Mouse (Mus musculus): ENCODE measurements around the gene Scn7a. TPM values are rescaled to one million over a fixed set of nuclear protein-coding genes. Genes with fewer than 3 reads are reported as not detected.

Scn7a gene
- total and polyA plus RNA-seq, 3 experiments, result not detected

DNA sequence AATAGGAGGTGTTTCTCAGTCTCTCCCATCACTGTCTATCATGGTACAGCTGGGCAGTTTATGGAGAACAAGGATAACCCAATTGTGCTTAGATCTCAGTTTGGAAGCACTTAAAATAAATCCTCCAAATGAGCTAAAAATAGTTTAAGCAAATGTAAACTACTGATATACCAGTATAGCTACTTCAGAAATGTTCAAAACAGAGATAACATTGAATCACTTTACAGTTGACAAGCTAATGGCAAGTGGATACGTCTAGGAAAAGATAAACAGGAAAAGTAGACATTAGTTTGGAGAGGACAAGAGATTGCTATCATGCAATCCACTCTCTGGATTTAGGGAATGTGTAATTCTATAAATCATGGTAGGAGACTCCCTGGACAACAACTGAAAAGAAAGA lies 19.5 kb downstream of the Scn7a start:
- Histone ChIP-seq H3K4me1 (ENCODE audit: control insufficient read depth in 1 of 2, insufficient read depth in 2 of 2) (no peaks in the 10 kb centered on the region), H3K4me2 (ENCODE audit: insufficient read depth, low read depth, poor library complexity, severe bottlenecking) (no peak overlapping the region), H3K27ac (ENCODE audit: insufficient read depth, low read depth) (no peak overlapping the region), H3K79me2 (replicated peaks; ENCODE audit: control insufficient read depth, extremely low read depth, insufficient read depth, poor library complexity, severe bottlenecking) (no peaks in the 10 kb centered on the region), H3K9ac (ENCODE audit: insufficient read depth, low read depth) (no peak overlapping the region), H3K36me3 (replicated peaks in 1 of 2; ENCODE audit: control insufficient read depth in 1 of 2, insufficient read depth in 1 of 2, low read length in 1 of 2) (no peaks in the 10 kb centered on the region), H3K27me3 (replicated peaks) (no peaks in the 10 kb centered on the region), H3K9me3 (replicated peaks; ENCODE audit: low read length) (peaks cover 11% of the 10 kb centered on the region), H3K4me3 (replicated peaks in 1 of 3; ENCODE audit: low read depth in 2 of 3, low read length in 2 of 3, poor library complexity in 1 of 3) (no peak overlapping the region)
- TF ChIP-seq MYC (IDR thresholded peaks at IDR 0.05; ENCODE audit: low read depth, low read length) (no peak), KAT2A (IDR thresholded peaks at IDR 0.05; ENCODE audit: insufficient replicate concordance, low read length) (no peak), MEF2A (IDR thresholded peaks at IDR 0.05; ENCODE audit: borderline replicate concordance, low read depth, low read length) (no peak), PAX5 (IDR thresholded peaks at IDR 0.05; ENCODE audit: low read length) (no peak), MAFK (IDR thresholded peaks at IDR 0.05; ENCODE audit: insufficient replicate concordance, low read length) (no peak), HCFC1 (IDR thresholded peaks at IDR 0.05; ENCODE audit: low read depth, low read length) (no peak), NELFE (IDR thresholded peaks at IDR 0.05; ENCODE audit: low read depth, low read length) (no peak), ZC3H11A (IDR thresholded peaks at IDR 0.05; ENCODE audit: low read depth, low read length) (no peak), JUND (conservative IDR thresholded peaks at IDR 0.05; ENCODE audit: low read depth, low read length) (no peak), CHD2 (IDR thresholded peaks at IDR 0.05; ENCODE audit: low read length) (no peak), ELF1 (IDR thresholded peaks at IDR 0.05; ENCODE audit: low read depth, low read length) (no peak), TCF12 (IDR thresholded peaks at IDR 0.05; ENCODE audit: low read depth, low read length) (no peak), ZKSCAN1 (IDR thresholded peaks at IDR 0.05; ENCODE audit: borderline replicate concordance, low read depth, low read length) (no peak), NRF1 (IDR thresholded peaks at IDR 0.05; ENCODE audit: low read depth, low read length) (no peak), POLR2A (IDR thresholded peaks at IDR 0.05; ENCODE audit: low read depth, low read length) (no peak), TBP (conservative IDR thresholded peaks at IDR 0.05; ENCODE audit: low read depth, low read length) (no peak), USF1 (IDR thresholded peaks at IDR 0.05; ENCODE audit: low read depth, low read length) (no peak), ETS1 (conservative IDR thresholded peaks at IDR 0.05; ENCODE audit: low read depth, low read length) (no peak), IRF4 (IDR thresholded peaks at IDR 0.05; ENCODE audit: low read depth, low read length) (no peak), BHLHE40 (IDR thresholded peaks at IDR 0.05; ENCODE audit: low read depth, low read length) (no peak)
- dilution Hi-C loops (cut with MboI; ENCODE audit: extremely low pct_ligation_motif_present, extremely low pct_unique_long_range_greater_than_20kb, low sequenced_read_pairs), result no loop called here
- DNase-seq (ENCODE audit: extremely low read depth), result no peak
- in situ Hi-C loops (cut with MboI; ENCODE audit: low pct_ligation_motif_present, low pct_unique_long_range_greater_than_20kb, low sequenced_read_pairs), result no loop called here

DNA sequence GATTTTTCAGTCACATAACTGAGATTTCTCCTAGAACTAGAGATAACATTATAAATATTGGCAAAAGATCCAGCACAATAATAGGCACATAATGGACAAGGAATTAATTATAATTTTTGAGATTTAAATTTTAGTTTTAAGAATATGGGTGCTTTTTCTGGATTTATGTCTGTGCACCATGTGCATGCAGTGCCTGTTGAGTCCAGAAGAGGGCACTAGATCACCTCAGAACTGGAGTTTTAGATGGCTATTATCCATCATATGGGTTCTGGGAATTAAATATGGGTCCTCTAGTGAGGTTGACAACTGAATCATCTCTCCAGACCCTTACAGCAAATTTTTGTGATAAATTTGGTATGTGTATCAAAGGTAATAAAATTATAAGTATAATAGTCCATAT lies 21.8 kb downstream of the Scn7a start:
- no peak for TF ChIP-seq MAZ (IDR thresholded peaks at IDR 0.05; ENCODE audit: low read depth, low read length)
- Histone ChIP-seq H3K4me1 (ENCODE audit: control insufficient read depth in 1 of 2, insufficient read depth in 2 of 2) (no peaks in the 10 kb centered on the region), H3K36me3 (replicated peaks in 1 of 2; ENCODE audit: control insufficient read depth in 1 of 2, insufficient read depth in 1 of 2, low read length in 1 of 2) (no peaks in the 10 kb centered on the region), H3K9me3 (replicated peaks; ENCODE audit: low read length) (peaks cover 22% of the 10 kb centered on the region), H3K79me2 (replicated peaks; ENCODE audit: control insufficient read depth, extremely low read depth, insufficient read depth, poor library complexity, severe bottlenecking) (no peaks in the 10 kb centered on the region), H3K4me2 (ENCODE audit: insufficient read depth, low read depth, poor library complexity, severe bottlenecking) (no peak overlapping the region), H3K4me3 (replicated peaks in 1 of 3; ENCODE audit: low read depth in 2 of 3, low read length in 2 of 3, poor library complexity in 1 of 3) (no peak overlapping the region), H3K9ac (ENCODE audit: insufficient read depth, low read depth) (no peak overlapping the region), H3K27ac (ENCODE audit: insufficient read depth, low read depth) (no peak overlapping the region), H3K27me3 (replicated peaks) (no peaks in the 10 kb centered on the region)
- dilution Hi-C loops (cut with MboI; ENCODE audit: extremely low pct_ligation_motif_present, extremely low pct_unique_long_range_greater_than_20kb, low sequenced_read_pairs), result no loop called here
- DNase-seq (ENCODE audit: extremely low read depth), result no peak
- in situ Hi-C loops (cut with MboI; ENCODE audit: low pct_ligation_motif_present, low pct_unique_long_range_greater_than_20kb, low sequenced_read_pairs), result no loop called here

Measured in CH12.LX (cell line).